Mouse (Mus musculus) hindbrain, embryonic 11.5 days (tissue): ENCODE data around the gene 1700001C19Rik. TPM values are rescaled to one million over a fixed set of nuclear protein-coding genes. Genes with fewer than 3 reads are reported as not detected.

Experiments used
- ATAC-seq: fragments of 200-750 bp; cut with Nextera tagmentation; 2 replicates; pipeline ENCODE4 v1.8.0; 2017; ENCODE audit warnings: mild to moderate bottlenecking, moderate TSS enrichment, moderate library complexity; ENCODE audit not compliant: low FRiP score
- DNase-seq: peaks from one replicate; pipeline ENCODE4 v3.0.0-alpha.2; 2015; ENCODE audit warnings: low spot score
- H3K27ac ChIP-seq: fragments of 300-500 bp; sonication (generic); 2 replicates; pipeline ENCODE4 v1.5.1; 2014; ENCODE audit warnings: mild to moderate bottlenecking, low read depth, low read length
- H3K27me3 ChIP-seq: fragments of 300-500 bp; sonication (generic); 2 replicates; pipeline ENCODE4 v1.6.1; 2014; ENCODE audit warnings: mild to moderate bottlenecking, low read length, moderate library complexity, mixed read lengths; ENCODE audit not compliant: control insufficient read depth, insufficient read depth
- H3K36me3 ChIP-seq: fragments of 300-500 bp; sonication (generic); 2 replicates; pipeline ENCODE4 v1.6.1; 2014; ENCODE audit warnings: mild to moderate bottlenecking, low read length, moderate library complexity, mixed read lengths; ENCODE audit not compliant: control insufficient read depth, insufficient read depth
- H3K4me1 ChIP-seq: fragments of 300-500 bp; sonication (generic); replicated peaks from 2 replicates; pipeline ENCODE4 v1.6.1; 2014; ENCODE audit warnings: low read length, mixed read lengths; ENCODE audit not compliant: control insufficient read depth, insufficient read depth
- H3K4me2 ChIP-seq: fragments of 300-500 bp; sonication (generic); replicated peaks from 2 replicates; pipeline ENCODE4 v1.6.1; 2014; ENCODE audit warnings: mild to moderate bottlenecking, low read depth, low read length
- H3K4me3 ChIP-seq: fragments of 300-500 bp; sonication (generic); 2 replicates; pipeline ENCODE4 v1.5.1; 2014; ENCODE audit warnings: low read depth, low read length
- H3K9ac ChIP-seq: fragments of 300-500 bp; sonication (generic); 2 replicates; pipeline ENCODE4 v1.6.1; 2014; ENCODE audit warnings: low read depth, low read length
- H3K9me3 ChIP-seq: fragments of 300-500 bp; sonication (generic); 2 replicates; pipeline ENCODE4 v1.6.1; 2016; ENCODE audit warnings: low read length; ENCODE audit not compliant: control insufficient read depth
- WGBS: fragments of 180-500 bp; shearing (Covaris S2); extraction: QIAGEN DNeasy Blood & Tissue Kit; methylation state at CpG from one replicate; pipeline ENCODE4 v1.1.7; 2014; 5-methylcytosine and 5-hydroxymethylcytosine counted together
- polyA plus RNA-seq: library from polyadenylated mRNA; unstranded; fragments of >200 nt; fragmentation: Nextera tagmentation; extraction: Ambion mirVana; gene quantifications from 2 replicates; pipeline ENCODE4 v1.2.1, GENCODE M21; 2014

The 1700001C19Rik gene
- polyA plus RNA-seq, 1 experiment from 2014 or later = 0.68 TPM

DNA sequence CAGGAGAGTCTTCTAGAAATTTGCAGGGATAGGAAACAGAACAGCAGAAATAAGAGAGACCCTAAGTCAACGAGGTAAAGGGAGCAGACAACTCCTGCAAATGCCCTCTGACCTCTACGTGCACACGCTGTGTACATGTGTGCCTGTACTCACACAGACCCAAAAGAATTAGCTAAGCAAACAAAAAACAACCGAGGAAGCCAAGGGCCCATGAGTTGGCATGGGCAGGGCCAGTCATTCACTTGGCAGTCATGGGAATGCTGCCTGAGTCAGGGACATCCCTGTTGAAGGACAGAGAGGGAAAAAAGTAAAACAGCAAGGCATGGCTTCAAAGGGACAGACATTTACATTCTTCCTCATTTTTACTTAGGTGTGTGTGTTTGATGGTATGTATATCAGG is 53.9 kb downstream of the 1700001C19Rik start:
- WGBS = 86% methylated on average over 4 of the region's 4 CpGs
- ATAC-seq = no peak
- DNase-seq = no peak

GRCm38 (mm10) chr17:47381917-47382316 is 55.3 kb downstream of the 1700001C19Rik start:
- Histone ChIP-seq H3K4me2 (no peak overlapping the region), H3K27me3 (no peaks in the 10 kb centered on the region), H3K4me3 (no peak overlapping the region), H3K27ac (no peak overlapping the region), H3K9me3 (no peaks in the 10 kb centered on the region), H3K36me3 (peaks cover 3% of the 10 kb centered on the region; the same call in 1 of the 2 replicates), H3K4me1 (no peaks in the 10 kb centered on the region), H3K9ac (no peak overlapping the region)
- WGBS = 85% methylated on average over 11 of the region's 11 CpGs
- no peak for DNase-seq
- no peak for ATAC-seq

More for the DNA sequence above, 53.9 kb downstream of the 1700001C19Rik start:
- Histone ChIP-seq H3K36me3 (peaks cover 3% of the 10 kb centered on the region; the same call in 1 of the 2 replicates), H3K9ac (no peak overlapping the region), H3K27ac (no peak overlapping the region), H3K9me3 (no peaks in the 10 kb centered on the region), H3K4me2 (no peak overlapping the region), H3K27me3 (no peaks in the 10 kb centered on the region), H3K4me3 (no peak overlapping the region), H3K4me1 (no peaks in the 10 kb centered on the region)

GRCm38 (mm10) chr17:47378133-47378532 is 59.0 kb downstream of the 1700001C19Rik start:
- Histone ChIP-seq H3K27me3 (no peaks in the 10 kb centered on the region), H3K36me3 (peaks cover 9% of the 10 kb centered on the region; the same call in 1 of the 2 replicates), H3K9me3 (no peaks in the 10 kb centered on the region), H3K4me3 (no peak overlapping the region), H3K27ac (no peak overlapping the region), H3K4me1 (no peaks in the 10 kb centered on the region), H3K9ac (no peak overlapping the region), H3K4me2 (no peak overlapping the region)
- no peak for ATAC-seq
- WGBS = 87% methylated on average over 15 of the region's 15 CpGs
- DNase-seq = no peak

DNA sequence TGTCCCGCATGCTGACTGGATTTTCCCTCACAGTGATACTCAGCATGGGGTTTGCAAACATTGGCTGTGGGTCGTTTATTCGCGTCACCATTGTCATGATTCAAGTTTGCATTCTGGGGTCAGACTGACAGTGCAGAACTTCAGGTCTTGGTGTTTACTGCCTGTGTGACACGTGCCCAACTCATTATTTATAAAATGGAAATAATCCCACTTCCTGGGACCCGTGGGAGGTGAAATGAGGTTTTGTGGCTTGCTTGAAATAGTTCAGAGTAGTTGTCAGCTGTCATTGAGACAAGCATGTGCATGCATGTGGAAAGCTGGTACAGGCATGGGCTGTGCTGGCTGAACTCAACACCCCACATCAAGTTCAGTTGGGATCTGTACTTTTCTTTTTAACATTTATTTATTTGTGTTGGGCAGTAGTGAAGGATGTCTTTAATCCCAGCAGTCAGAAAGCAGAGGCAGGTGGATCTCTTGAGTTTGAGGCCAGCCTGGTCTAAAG is 60.3 kb downstream of the 1700001C19Rik start:
- H3K27me3 ChIP-seq = no peaks in the 10 kb centered on the region
- H3K9me3 ChIP-seq = no peaks in the 10 kb centered on the region
- no peak overlapping the region for H3K4me2 ChIP-seq
- no peak overlapping the region for H3K4me3 ChIP-seq
- H3K9ac ChIP-seq = no peak overlapping the region
- no peaks in the 10 kb centered on the region for H3K4me1 ChIP-seq
- WGBS = 92% methylated on average over 6 of the region's 6 CpGs
- no peak for ATAC-seq
- H3K27ac ChIP-seq = no peak overlapping the region
- no peak for DNase-seq
- peaks cover 9% of the 10 kb centered on the region; the same call in 1 of the 2 replicates for H3K36me3 ChIP-seq

GRCm38 (mm10) chr17:47373991-47374390 is 63.2 kb downstream of the 1700001C19Rik start:
- Histone ChIP-seq H3K9ac (no peak overlapping the region), H3K27ac (no peak overlapping the region), H3K4me3 (no peak overlapping the region), H3K27me3 (no peaks in the 10 kb centered on the region), H3K36me3 (peaks cover 6% of the 10 kb centered on the region; the same call in 1 of the 2 replicates), H3K9me3 (no peaks in the 10 kb centered on the region), H3K4me2 (no peak overlapping the region), H3K4me1 (no peaks in the 10 kb centered on the region)
- DNase-seq = no peak
- WGBS = 87% methylated on average over 6 of the region's 6 CpGs
- ATAC-seq = no peak

GRCm38 (mm10) chr17:47371451-47371850 is 65.7 kb downstream of the 1700001C19Rik start:
- Histone ChIP-seq H3K9ac (no peak overlapping the region), H3K36me3 (0 out of 2 replicates have a peak, but pooled peaks cover 6% of the 10 kb centered on the region), H3K4me2 (no peak overlapping the region), H3K27me3 (no peaks in the 10 kb centered on the region), H3K4me1 (no peaks in the 10 kb centered on the region), H3K9me3 (no peaks in the 10 kb centered on the region), H3K27ac (no peak overlapping the region), H3K4me3 (no peak overlapping the region)
- WGBS = 17% methylated on average over 4 of the region's 4 CpGs
- DNase-seq = peak; percentile 86
- peak; percentile 64 for ATAC-seq

DNA sequence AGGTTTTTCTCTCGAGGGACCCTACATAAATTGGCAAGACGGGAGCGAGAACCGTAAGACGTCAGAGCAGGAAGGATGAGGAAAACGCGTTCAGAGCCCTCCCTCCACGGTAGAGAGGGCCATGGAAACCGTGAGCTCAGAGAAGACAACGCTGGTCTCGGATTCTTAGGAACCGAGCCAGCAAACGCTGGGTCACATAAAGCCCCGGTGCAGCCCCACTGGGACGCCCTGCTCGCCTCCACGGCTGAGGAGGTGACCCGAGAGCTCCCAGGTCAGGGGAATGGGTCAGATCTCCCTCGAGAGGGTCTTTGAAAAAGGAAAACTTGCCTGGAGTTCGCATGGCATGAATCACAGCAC is 68.1 kb downstream of the 1700001C19Rik start:
- H3K4me2 ChIP-seq = peak overlapping the region; percentile 56
- H3K9ac ChIP-seq = peak overlapping the region; percentile 62
- no peaks in the 10 kb centered on the region for H3K36me3 ChIP-seq
- no peaks in the 10 kb centered on the region for H3K4me1 ChIP-seq
- H3K27ac ChIP-seq = 0 out of 2 replicates have a peak overlapping the region, but pooled peaks have one; percentile 47
- DNase-seq (no peak), ATAC-seq (peak; percentile 52)
- 2% methylated on average over 20 of the region's 20 CpGs for WGBS
- peak overlapping the region; percentile 63 for H3K4me3 ChIP-seq
- H3K27me3 ChIP-seq = no peaks in the 10 kb centered on the region
- no peaks in the 10 kb centered on the region for H3K9me3 ChIP-seq

- Histone ChIP-seq H3K9ac (peak within 1 kb of the TSS; percentile 62), H3K4me1 (no peaks in the 10 kb centered on the region), H3K36me3 (no peaks in the 10 kb centered on the region), H3K4me3 (peak within 1 kb of the TSS; percentile 63), H3K27ac (0 out of 2 replicates have a peak within 1 kb of the TSS, but pooled peaks have one; percentile 47), H3K9me3 (no peaks in the 10 kb centered on the region), H3K27me3 (no peaks in the 10 kb centered on the region), H3K4me2 (peak within 1 kb of the TSS; percentile 56)
- DNase-seq (peak; percentile 94), ATAC-seq (peak; percentile 91)
- 4% methylated on average over 35 of the region's 35 CpGs for WGBS
Observed at GRCm38 (mm10) chr17:47368401-47369086, 68.6 kb downstream of the 1700001C19Rik start, which contains the start of gene Mrps10. TSS of gene Mrps10 (plus strand) at chr17:47368887.
